Mouse (Mus musculus): ENCODE results near the gene Med14.

DNA sequence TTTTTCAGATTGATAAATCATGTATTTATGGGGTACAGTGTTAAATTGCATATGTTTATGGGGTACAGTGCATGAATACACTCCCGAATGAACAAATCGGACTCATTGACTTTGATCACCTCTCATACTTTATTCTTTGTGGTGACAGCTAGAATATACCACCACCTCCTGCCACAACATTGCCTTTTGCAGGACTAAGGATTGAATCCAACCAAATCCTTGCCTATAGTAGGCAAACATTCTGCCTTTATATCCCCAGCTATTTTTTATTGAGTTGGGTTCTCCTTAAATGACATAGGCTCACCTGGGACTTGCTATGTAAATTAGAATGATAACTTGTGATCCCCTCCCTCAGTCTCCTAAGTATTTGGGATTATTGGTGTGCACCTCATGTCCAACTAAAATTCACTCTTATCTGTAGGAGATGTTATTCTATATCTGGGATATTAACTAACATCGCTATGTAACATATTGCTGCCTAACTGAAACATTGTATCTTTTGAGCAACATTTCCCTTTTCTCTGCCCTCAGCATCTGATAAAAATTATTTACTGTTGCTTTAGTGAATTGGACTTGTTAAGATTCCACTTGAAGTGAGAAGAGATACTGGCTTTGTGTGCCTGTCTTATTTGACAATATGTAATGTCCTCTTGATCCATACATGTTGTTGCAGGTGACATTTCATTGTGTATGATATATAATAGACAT is 1.4 kb upstream of the Med14 start:
- TF ChIP-seq CTCF (IDR thresholded peaks at IDR 0.05; ENCODE audit: low read depth, low read length) (no peak), POLR2AphosphoS5 (IDR thresholded peaks at IDR 0.05; ENCODE audit: insufficient replicate concordance, low read depth, low read length) (no peak), GATA1 (IDR thresholded peaks at IDR 0.05; ENCODE audit: borderline replicate concordance, low read length) (no peak), GATA2 (IDR thresholded peaks at IDR 0.05; ENCODE audit: borderline replicate concordance, low read depth, low read length) (no peak), TAL1 (conservative IDR thresholded peaks at IDR 0.05; ENCODE audit: low read depth, low read length) (no peak)

Measured in G1E (cell line).